Mouse (Mus musculus) kidney, adult 2 months (tissue): ENCODE measurements at regions not wholly inside any gene's neighbourhood (a gene's known extent, or its start where the extent isn't known, plus 50 kb on each side); places are given as distances from the start of the nearest gene placed in this dataset.

Source experiments
- CTCF ChIP-seq: fragments of 200-500 bp; conservative IDR thresholded peaks from 2 replicates; pipeline ENCODE4 v1.5.1; 2011; ENCODE audit warnings: low read depth, mild to moderate bottlenecking, control low read depth, low read length, moderate library complexity, mixed read lengths; ENCODE audit not compliant: insufficient read depth, insufficient read length
- POLR2A ChIP-seq: fragments of 200-500 bp; IDR thresholded peaks from one replicate; pipeline ENCODE4 v1.6.1; 2011; ENCODE audit warnings: low read depth, low read length, control low read depth

DNA sequence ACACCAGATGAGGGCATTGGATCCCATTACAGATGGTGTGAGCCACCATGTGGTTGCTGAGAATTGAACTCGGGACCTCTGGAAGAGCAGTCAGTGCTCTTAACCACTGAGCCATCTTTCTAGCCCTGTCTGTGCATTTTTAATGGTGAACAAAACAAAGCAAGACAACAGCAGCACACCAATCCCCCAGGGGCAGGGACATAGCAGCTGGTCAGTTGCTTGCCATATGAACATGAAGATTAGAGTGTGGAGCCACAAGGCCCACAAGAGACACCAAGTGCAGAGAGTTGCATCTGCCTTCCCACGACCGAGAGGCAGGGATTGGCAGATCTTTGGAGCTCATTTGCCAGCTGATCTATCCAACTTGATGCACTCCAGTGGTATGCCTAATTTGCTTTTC, 96.7 kb downstream of the Kcnrg start:
- TF ChIP-seq POLR2A (no peak), CTCF (no peak)
